Mouse (Mus musculus): ENCODE data around the gene Hs3st1.

DNA sequence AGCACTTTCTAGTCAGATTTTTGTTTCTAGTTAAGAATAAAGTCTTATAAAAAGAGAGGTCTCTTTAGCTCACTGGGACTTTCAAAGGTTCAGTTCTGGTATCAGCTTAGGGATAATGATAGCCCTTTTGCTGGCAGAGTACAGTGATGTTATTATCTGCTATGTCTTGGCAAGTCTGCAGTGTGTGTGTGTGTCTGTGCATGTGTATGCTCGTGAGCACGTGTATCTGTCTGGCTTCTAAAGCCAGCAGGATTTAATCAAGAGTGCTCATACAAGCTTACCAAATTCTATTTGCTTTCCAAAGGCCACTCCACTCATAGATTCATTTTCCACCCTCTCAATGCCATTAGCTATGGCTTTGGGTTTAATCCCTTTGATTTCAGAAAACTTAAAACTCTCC lies 160.5 kb downstream of the Hs3st1 start:
- TF ChIP-seq EP300 (optimal IDR thresholded peaks at IDR 0.05) = no peak
- no peak for TF ChIP-seq CTCF (IDR thresholded peaks at IDR 0.05; ENCODE audit: low read depth)

Measured in stomach, postnatal 0 days (tissue).